Mouse (Mus musculus): ENCODE measurements around the gene Ndufb4. TPM values are rescaled to one million over a fixed set of nuclear protein-coding genes. Genes with fewer than 3 reads are reported as not detected.

The Ndufb4 gene
- 62.9 and 81.9 TPM in 2 replicates for polyA plus RNA-seq (2012; rRNA removed)

GRCm38 (mm10) chr16:37653731-37654657, at the start of gene Ndufb4:
TSS of gene Ndufb4 (minus strand) at chr16:37654453.

Other genes starting within 250 kb of the Ndufb4 start
- gene Gtf2e1, start 114.7 kb downstream of the Ndufb4 start, polyA plus RNA-seq (2012; rRNA removed): 6.3 and 6.6 TPM in 2 replicates
- 1.2 and 1.7 TPM in 2 replicates for gene Rabl3, start 114.6 kb downstream of the Ndufb4 start, polyA plus RNA-seq (2012; rRNA removed)
- 0.31 TPM in 1 of 2 replicates, not detected in the other for gene Hgd, start 74.3 kb downstream of the Ndufb4 start, polyA plus RNA-seq (2012; rRNA removed)
- gene Fstl1, start 122.4 kb upstream of the Ndufb4 start, polyA plus RNA-seq (2012; rRNA removed): 45.4 and 45.8 TPM in 2 replicates
- gene Gm36028, start 206.7 kb upstream of the Ndufb4 start, polyA plus RNA-seq (2012; rRNA removed): 0.23 TPM in 1 of 2 replicates, not detected in the other
- 28.3 and 36.3 TPM in 2 replicates for gene Lrrc58, start 213.9 kb upstream of the Ndufb4 start, polyA plus RNA-seq (2012; rRNA removed)